ENCODE assay signal across 30 mouse cellular contexts in the genomic region with DNA sequence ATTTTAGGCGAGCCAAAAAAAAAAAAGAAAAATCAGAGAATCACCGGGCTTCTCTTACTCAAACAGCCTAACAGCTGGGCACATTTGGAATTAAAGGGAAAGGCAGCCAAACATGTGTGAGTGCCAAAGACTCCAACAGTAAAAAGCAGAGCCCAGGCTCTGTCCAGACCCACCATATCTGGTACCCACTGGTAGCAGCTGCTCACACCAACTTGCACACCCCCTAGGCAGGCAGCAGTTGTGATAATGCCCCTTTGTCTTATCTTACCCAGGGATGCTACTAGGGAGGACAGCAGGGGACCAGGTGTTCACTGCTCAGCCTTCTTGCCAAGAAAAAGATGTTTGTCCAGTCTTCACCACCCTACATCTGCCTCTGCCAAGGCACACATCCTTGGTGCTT.
"Had no signal": no experiment of that assay in that cellular context is flagged by ENCODE, and none has a peak within 500 bp of the region (broad histone marks: within the 10 kb centered on the region; RNA-seq: fewer than 3 reads in every experiment).

No protein-coding gene starts in this region.

- H3K4me1 ChIP-seq: heart, embryonic 15.5 days; hindbrain, embryonic 12.5 days; hindbrain, embryonic 13.5 days; hindbrain, embryonic 15.5 days; intestine, embryonic 15.5 days had no signal

- ATAC-seq: hindbrain, postnatal 0 days; inflammation-experienced regulatory T-cells, adult 6 months; intestine, embryonic 15.5 days; intestine, embryonic 16.5 days; intestine, postnatal 0 days had no signal

- H3K27me3 ChIP-seq: heart, embryonic 13.5 days; heart, embryonic 15.5 days; hindbrain, embryonic 12.5 days; hindbrain, embryonic 13.5 days; hindbrain, embryonic 15.5 days; intestine, embryonic 15.5 days; kidney, embryonic 15.5 days had no signal

- H3K36me3 ChIP-seq: hindbrain, embryonic 12.5 days; hindbrain, embryonic 15.5 days had no signal

- H3K4me2 ChIP-seq: heart, embryonic 13.5 days; heart, embryonic 15.5 days; hindbrain, embryonic 12.5 days; hindbrain, embryonic 13.5 days; hindbrain, embryonic 14.5 days; hindbrain, embryonic 15.5 days; intestine, embryonic 15.5 days; kidney, embryonic 15.5 days had no signal

- H3K27ac ChIP-seq: heart, embryonic 13.5 days; heart, embryonic 15.5 days; hindbrain, embryonic 10.5 days; hindbrain, embryonic 12.5 days; hindbrain, embryonic 13.5 days; hindbrain, embryonic 14.5 days; hindbrain, embryonic 15.5 days; hindbrain, postnatal 0 days; intestine, embryonic 15.5 days; kidney, embryonic 15.5 days; kidney, postnatal 0 days; layer of hippocampus, adult 2 months; left cerebral cortex, adult 2 months had no signal

- H3K4me3 ChIP-seq: heart, embryonic 13.5 days; heart, embryonic 15.5 days; hindbrain, embryonic 10.5 days; hindbrain, embryonic 12.5 days; hindbrain, embryonic 13.5 days; hindbrain, embryonic 15.5 days; intestine, embryonic 15.5 days; kidney, embryonic 15.5 days; layer of hippocampus, adult 2 months; left cerebral cortex, adult 2 months had no signal

- H3K9me3 ChIP-seq: heart, embryonic 13.5 days; heart, embryonic 15.5 days; hindbrain, embryonic 10.5 days; hindbrain, embryonic 12.5 days; hindbrain, embryonic 13.5 days; hindbrain, embryonic 15.5 days; intestine, embryonic 15.5 days; kidney, embryonic 15.5 days had no signal

- H3K9ac ChIP-seq: heart, embryonic 13.5 days; heart, embryonic 15.5 days; hindbrain, embryonic 12.5 days; hindbrain, embryonic 13.5 days; hindbrain, embryonic 14.5 days; hindbrain, embryonic 15.5 days; intestine, embryonic 15.5 days; kidney, embryonic 15.5 days had no signal

- DNase-seq: heart, postnatal 10 days; heart, postnatal 14 days; heart, postnatal 36 days; heart, postnatal 4 days; kidney, adult 11 months; kidney, adult 18-20 months; kidney, adult 2 months; kidney, adult 8-10 months; kidney, postnatal 10 days; kidney, postnatal 14 days; kidney, postnatal 36 days; kidney, postnatal 4 days; layer of hippocampus, adult 9-11 months; layer of hippocampus, postnatal 36 days had no signal
